Mouse (Mus musculus): ENCODE data around the gene Vsnl1. TPM values are rescaled to one million over a fixed set of nuclear protein-coding genes. Genes with fewer than 3 reads are reported as not detected.

Vsnl1 gene
- polyA plus RNA-seq, 1 experiment = 8.2 TPM

- DNase-seq = no peak
- no peak for TF ChIP-seq POLR2A (IDR thresholded peaks at IDR 0.05; ENCODE audit: borderline replicate concordance, extremely low read depth, low read depth, low read length)
- TF ChIP-seq CTCF (IDR thresholded peaks at IDR 0.05; ENCODE audit: insufficient read depth, low read length) = no peak
- Histone ChIP-seq H3K4me1 (ENCODE audit: control insufficient read depth, insufficient read depth, low read length) (peaks cover 2% of the 10 kb centered on the region), H3K4me3 (replicated peaks; ENCODE audit: extremely low read depth, low read depth, low read length) (no peak overlapping the region)
- WGBS = 35% methylated on average over 7 of the region's 7 CpGs
These were observed 45.0 kb downstream of the Vsnl1 start for GRCm38 (mm10) chr12:11391244-11391949.

GRCm38 (mm10) chr12:11389141-11389540 is 47.3 kb downstream of the Vsnl1 start:
- no peak for DNase-seq
- no peak overlapping the region for H3K4me3 ChIP-seq (replicated peaks; ENCODE audit: extremely low read depth, low read depth, low read length)
- 83% methylated on average over 7 of the region's 7 CpGs for WGBS
- H3K4me1 ChIP-seq (ENCODE audit: control insufficient read depth, insufficient read depth, low read length) = peaks cover 2% of the 10 kb centered on the region
- no peak for TF ChIP-seq POLR2A (IDR thresholded peaks at IDR 0.05; ENCODE audit: borderline replicate concordance, extremely low read depth, low read depth, low read length)
- TF ChIP-seq CTCF (IDR thresholded peaks at IDR 0.05; ENCODE audit: insufficient read depth, low read length) = no peak

DNA sequence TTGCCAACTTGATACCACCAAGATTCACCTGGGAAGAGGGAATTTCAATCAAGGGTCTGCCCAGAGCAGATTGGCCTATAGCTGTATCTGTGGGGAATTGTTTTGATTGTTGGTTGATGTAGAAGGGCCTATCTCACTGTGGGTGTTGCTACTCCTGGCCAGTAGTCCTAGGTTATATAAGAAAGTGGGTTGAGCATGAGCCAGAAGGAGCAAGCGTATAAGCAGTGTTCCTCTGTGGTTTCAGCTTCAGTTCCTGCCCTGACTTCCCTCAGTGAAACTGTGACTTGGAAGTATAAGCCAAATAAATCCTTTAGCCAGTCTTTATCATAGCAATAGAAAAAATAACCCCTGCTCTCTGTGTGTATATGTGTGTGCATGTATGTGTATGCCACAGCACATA is 51.7 kb downstream of the Vsnl1 start:
- no peak for TF ChIP-seq POLR2A (IDR thresholded peaks at IDR 0.05; ENCODE audit: borderline replicate concordance, extremely low read depth, low read depth, low read length)
- no peak for TF ChIP-seq CTCF (IDR thresholded peaks at IDR 0.05; ENCODE audit: insufficient read depth, low read length)
- no peaks in the 10 kb centered on the region for H3K4me1 ChIP-seq (ENCODE audit: control insufficient read depth, insufficient read depth, low read length)
- 84% methylated on average over 1 of the region's 1 CpGs for WGBS
- no peak overlapping the region for H3K4me3 ChIP-seq (replicated peaks; ENCODE audit: extremely low read depth, low read depth, low read length)
- no peak for DNase-seq

DNA sequence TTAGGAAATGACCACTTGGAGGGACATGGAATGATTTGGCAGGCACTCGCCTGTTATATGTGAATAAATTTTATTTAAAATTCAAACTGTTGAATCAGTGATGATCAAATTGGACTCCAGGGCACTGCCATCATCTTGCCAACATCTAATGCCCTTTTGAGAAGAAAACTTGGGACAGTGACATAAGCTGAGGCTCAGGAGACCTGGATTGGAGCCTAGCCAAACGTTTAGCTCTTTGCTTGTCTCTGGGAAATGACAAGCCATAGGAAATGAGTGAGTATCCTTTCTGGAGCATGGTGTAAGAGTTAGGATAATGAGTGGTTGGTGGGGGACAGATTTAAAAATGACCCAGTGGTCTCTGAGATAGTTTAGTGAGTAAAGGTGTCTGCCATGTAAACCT is 57.0 kb downstream of the Vsnl1 start:
- Histone ChIP-seq H3K4me3 (replicated peaks; ENCODE audit: extremely low read depth, low read depth, low read length) (no peak overlapping the region), H3K4me1 (ENCODE audit: control insufficient read depth, insufficient read depth, low read length) (no peaks in the 10 kb centered on the region)
- TF ChIP-seq CTCF (IDR thresholded peaks at IDR 0.05; ENCODE audit: insufficient read depth, low read length) (no peak), POLR2A (IDR thresholded peaks at IDR 0.05; ENCODE audit: borderline replicate concordance, extremely low read depth, low read depth, low read length) (no peak)
- DNase-seq = no peak
- WGBS = 56% methylated on average over 2 of the region's 2 CpGs

DNA sequence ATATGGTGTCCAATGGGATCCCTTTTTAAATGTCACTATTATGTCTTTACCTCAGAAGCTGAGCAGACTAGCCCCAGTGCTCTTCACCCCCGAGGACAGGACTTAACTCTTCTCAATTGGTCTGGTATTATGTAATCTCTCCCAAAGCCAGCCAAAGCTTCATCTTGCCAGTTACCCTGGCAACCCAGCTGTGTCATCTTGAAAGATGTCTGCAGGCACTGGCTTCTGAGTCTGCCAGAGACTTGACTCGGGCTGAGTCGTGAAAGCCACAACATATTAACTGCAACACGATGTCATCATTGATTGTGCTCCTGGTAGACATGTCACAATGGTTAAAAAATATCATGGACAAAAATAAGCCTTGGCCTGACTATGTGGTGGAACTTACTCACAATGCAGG is 66.4 kb downstream of the Vsnl1 start:
- H3K4me3 ChIP-seq (replicated peaks; ENCODE audit: extremely low read depth, low read depth, low read length) = no peak overlapping the region
- H3K4me1 ChIP-seq (ENCODE audit: control insufficient read depth, insufficient read depth, low read length) = no peaks in the 10 kb centered on the region
- no peak for TF ChIP-seq CTCF (IDR thresholded peaks at IDR 0.05; ENCODE audit: insufficient read depth, low read length)
- no peak for TF ChIP-seq POLR2A (IDR thresholded peaks at IDR 0.05; ENCODE audit: borderline replicate concordance, extremely low read depth, low read depth, low read length)
- 48% methylated on average over 4 of the region's 4 CpGs for WGBS
- DNase-seq = no peak

GRCm38 (mm10) chr12:11367099-11367765 is 69.2 kb downstream of the Vsnl1 start:
- WGBS = 28% methylated on average over 3 of the region's 3 CpGs
- DNase-seq = no peak
- H3K4me3 ChIP-seq (replicated peaks; ENCODE audit: extremely low read depth, low read depth, low read length) = no peak overlapping the region
- TF ChIP-seq CTCF (IDR thresholded peaks at IDR 0.05; ENCODE audit: insufficient read depth, low read length) (no peak), POLR2A (IDR thresholded peaks at IDR 0.05; ENCODE audit: borderline replicate concordance, extremely low read depth, low read depth, low read length) (no peak)
- no peaks in the 10 kb centered on the region for H3K4me1 ChIP-seq (ENCODE audit: control insufficient read depth, insufficient read depth, low read length)

DNA sequence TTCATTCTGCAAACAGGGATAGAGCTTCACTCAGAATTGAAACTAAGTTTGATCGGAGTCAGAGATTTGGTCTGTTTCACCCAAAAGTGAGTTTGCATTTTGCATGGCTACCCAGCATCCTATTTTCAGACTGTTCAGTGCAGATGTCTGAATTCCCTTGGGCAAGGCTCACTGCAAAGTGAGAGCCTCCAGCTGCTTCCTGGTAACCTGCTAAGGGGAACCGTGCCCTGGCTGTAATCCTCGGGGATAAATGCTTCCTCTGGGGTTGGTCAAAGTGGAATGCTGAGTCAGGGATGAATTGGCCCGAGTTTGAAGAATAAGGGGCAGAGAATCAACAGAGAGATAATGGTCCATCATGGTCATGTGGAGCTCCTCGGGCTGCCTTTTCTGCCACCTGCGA is 71.5 kb downstream of the Vsnl1 start:
- TF ChIP-seq POLR2A (IDR thresholded peaks at IDR 0.05; ENCODE audit: borderline replicate concordance, extremely low read depth, low read depth, low read length) = no peak
- Histone ChIP-seq H3K4me3 (replicated peaks; ENCODE audit: extremely low read depth, low read depth, low read length) (no peak overlapping the region), H3K4me1 (ENCODE audit: control insufficient read depth, insufficient read depth, low read length) (no peaks in the 10 kb centered on the region)
- DNase-seq = no peak
- WGBS = 45% methylated on average over 6 of the region's 6 CpGs

DNA sequence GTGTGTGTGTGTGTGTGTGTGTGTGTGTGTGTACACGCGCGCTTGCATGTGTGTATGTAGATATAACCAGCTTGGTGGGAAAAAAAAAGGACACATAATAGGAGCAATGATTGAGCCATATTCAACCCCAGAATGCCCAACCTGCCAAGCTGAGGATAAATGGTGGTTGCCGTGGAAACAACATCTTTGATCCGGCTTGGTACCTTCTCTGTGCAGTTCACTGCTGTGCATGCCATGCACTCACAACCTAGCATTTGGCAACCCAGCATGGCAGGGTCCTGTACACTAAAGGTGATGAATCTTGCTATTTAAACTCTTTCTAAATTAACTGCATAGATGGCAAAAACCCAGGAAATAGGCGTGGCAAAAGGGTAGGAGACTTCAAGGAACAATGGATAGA is 74.0 kb downstream of the Vsnl1 start:
- TF ChIP-seq CTCF (IDR thresholded peaks at IDR 0.05; ENCODE audit: insufficient read depth, low read length) = no peak
- TF ChIP-seq POLR2A (IDR thresholded peaks at IDR 0.05; ENCODE audit: borderline replicate concordance, extremely low read depth, low read depth, low read length) = no peak
- H3K4me1 ChIP-seq (ENCODE audit: control insufficient read depth, insufficient read depth, low read length) = no peaks in the 10 kb centered on the region
- WGBS = 87% methylated on average over 6 of the region's 6 CpGs
- no peak overlapping the region for H3K4me3 ChIP-seq (replicated peaks; ENCODE audit: extremely low read depth, low read depth, low read length)
- no peak for DNase-seq

- no peak for TF ChIP-seq POLR2A (IDR thresholded peaks at IDR 0.05; ENCODE audit: borderline replicate concordance, extremely low read depth, low read depth, low read length)
- peak; percentile 72 for TF ChIP-seq CTCF (IDR thresholded peaks at IDR 0.05; ENCODE audit: insufficient read depth, low read length)
- WGBS = 29% methylated on average over 5 of the region's 5 CpGs
- H3K4me1 ChIP-seq (ENCODE audit: control insufficient read depth, insufficient read depth, low read length) = no peaks in the 10 kb centered on the region
- peak; percentile 36 for DNase-seq
- H3K4me3 ChIP-seq (replicated peaks; ENCODE audit: extremely low read depth, low read depth, low read length) = no peak overlapping the region
These were observed 85.5 kb downstream of the Vsnl1 start for GRCm38 (mm10) chr12:11350895-11351294.

DNA sequence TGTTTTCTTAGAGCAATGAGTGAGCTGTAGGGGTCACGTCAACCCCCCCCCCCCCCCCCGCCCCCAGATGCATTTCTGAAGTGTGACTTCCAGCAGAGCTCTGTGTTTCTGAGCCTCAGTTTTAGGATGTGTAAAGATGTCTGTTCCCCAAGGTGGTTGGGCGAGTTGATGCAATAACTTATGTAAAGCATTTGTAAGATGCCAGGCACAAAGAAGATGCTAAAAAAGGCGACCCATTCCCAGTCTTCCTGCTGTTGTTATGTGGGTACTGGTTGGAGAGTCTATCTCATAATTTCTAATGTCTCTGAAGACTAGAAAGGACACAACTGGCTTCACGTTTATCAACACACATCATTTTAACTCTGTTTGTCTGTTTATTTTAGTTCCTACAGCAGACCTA is 86.5 kb downstream of the Vsnl1 start:
- H3K4me1 ChIP-seq (ENCODE audit: control insufficient read depth, insufficient read depth, low read length) = no peaks in the 10 kb centered on the region
- no peak overlapping the region for H3K4me3 ChIP-seq (replicated peaks; ENCODE audit: extremely low read depth, low read depth, low read length)
- DNase-seq = no peak
- TF ChIP-seq CTCF (IDR thresholded peaks at IDR 0.05; ENCODE audit: insufficient read depth, low read length) (no peak), POLR2A (IDR thresholded peaks at IDR 0.05; ENCODE audit: borderline replicate concordance, extremely low read depth, low read depth, low read length) (no peak)
- 38% methylated on average over 5 of the region's 5 CpGs for WGBS

Data from lung, adult 2 months (tissue).